Mouse (Mus musculus) heart, embryonic 16.5 days (tissue): ENCODE results near the gene Rac3. TPM values are rescaled to one million over a fixed set of nuclear protein-coding genes. Genes with fewer than 3 reads are reported as not detected.

Source experiments
- ATAC-seq: fragments of 200-750 bp; cut with Nextera tagmentation; replicated peaks from 2 replicates; pipeline ENCODE4 v1.8.0; 2017; ENCODE audit warnings: moderate number of reproducible peaks; ENCODE audit not compliant: insufficient read depth, low FRiP score; ENCODE audit errors: extremely low read depth
- H3K27ac ChIP-seq: fragments of 300-500 bp; sonication (generic); 2 replicates; pipeline ENCODE4 v1.5.1; 2014; ENCODE audit warnings: mild to moderate bottlenecking, low read length, control low read depth, moderate library complexity
- H3K27me3 ChIP-seq: fragments of 300-500 bp; sonication (generic); 2 replicates; pipeline ENCODE4 v1.6.1; 2014; ENCODE audit warnings: low read length, mixed read lengths; ENCODE audit not compliant: control insufficient read depth, insufficient read depth
- H3K36me3 ChIP-seq: fragments of 300-500 bp; sonication (generic); 2 replicates; pipeline ENCODE4 v1.6.1; 2014; ENCODE audit not compliant: control insufficient read depth, insufficient read depth
- H3K4me1 ChIP-seq: fragments of 300-500 bp; sonication (generic); 2 replicates; pipeline ENCODE4 v1.6.1; 2014; ENCODE audit warnings: low read length, mixed read lengths; ENCODE audit not compliant: control insufficient read depth, insufficient read depth
- H3K4me2 ChIP-seq: fragments of 300-500 bp; sonication (generic); 2 replicates; pipeline ENCODE4 v1.6.1; 2014; ENCODE audit warnings: low read depth, mild to moderate bottlenecking, control low read depth, low read length
- H3K4me3 ChIP-seq: fragments of 300-500 bp; sonication (generic); 2 replicates; pipeline ENCODE4 v1.5.1; 2014; ENCODE audit warnings: mild to moderate bottlenecking, control low read depth, low read length
- H3K9ac ChIP-seq: fragments of 300-500 bp; sonication (generic); 2 replicates; pipeline ENCODE4 v1.6.1; 2014; ENCODE audit warnings: low read length, control low read depth
- H3K9me3 ChIP-seq: fragments of 300-500 bp; sonication (generic); replicated peaks from 2 replicates; pipeline ENCODE4 v1.6.1; 2016; ENCODE audit warnings: low read length; ENCODE audit not compliant: control insufficient read depth
- WGBS: fragments of 180-500 bp; shearing (Covaris S2); extraction: QIAGEN DNeasy Blood & Tissue Kit; methylation state at CpG from one replicate; pipeline ENCODE4 v1.1.7; 2014; 5-methylcytosine and 5-hydroxymethylcytosine counted together
- polyA plus RNA-seq: library from polyadenylated mRNA; unstranded; fragments of >200 nt; fragmentation: Nextera tagmentation; extraction: Ambion mirVana; gene quantifications from 2 replicates; pipeline ENCODE4 v1.2.1, GENCODE M21; 2015

The Rac3 gene
- polyA plus RNA-seq, 1 experiment from 2014 or later = 8.7 TPM

- Histone ChIP-seq H3K36me3 (peaks cover 23% of the 10 kb centered on the region), H3K27me3 (no peaks in the 10 kb centered on the region), H3K4me3 (no peak overlapping the region), H3K9me3 (no peaks in the 10 kb centered on the region), H3K4me1 (peaks cover 5% of the 10 kb centered on the region; the same call in 1 of the 2 replicates), H3K4me2 (no peak overlapping the region), H3K9ac (no peak overlapping the region), H3K27ac (no peak overlapping the region)
- ATAC-seq = no peak
- WGBS = 83% methylated on average over 2 of the region's 2 CpGs
These were observed 37.2 kb upstream of the Rac3 start for GRCm38 (mm10) chr11:120684086-120684485.

- Histone ChIP-seq H3K9me3 (no peaks in the 10 kb centered on the region), H3K36me3 (peaks cover 26% of the 10 kb centered on the region), H3K4me2 (no peak overlapping the region), H3K9ac (no peak overlapping the region), H3K4me3 (no peak overlapping the region), H3K27ac (no peak overlapping the region), H3K27me3 (no peaks in the 10 kb centered on the region), H3K4me1 (peaks cover 5% of the 10 kb centered on the region; the same call in 1 of the 2 replicates)
- 69% methylated on average over 2 of the region's 2 CpGs for WGBS
- ATAC-seq = no peak
These were observed 36.6 kb upstream of the Rac3 start for GRCm38 (mm10) chr11:120684660-120685059.

- H3K27ac ChIP-seq = peak overlapping the region; percentile 45
- H3K9me3 ChIP-seq = no peaks in the 10 kb centered on the region
- H3K4me1 ChIP-seq = peaks cover 6% of the 10 kb centered on the region
- no peak overlapping the region for H3K4me2 ChIP-seq
- ATAC-seq = no peak
- H3K9ac ChIP-seq = no peak overlapping the region
- 81% methylated on average over 20 of the region's 20 CpGs for WGBS
- peaks cover 23% of the 10 kb centered on the region for H3K36me3 ChIP-seq
- H3K4me3 ChIP-seq = no peak overlapping the region
- no peaks in the 10 kb centered on the region for H3K27me3 ChIP-seq
These were observed 34.5 kb upstream of the Rac3 start for GRCm38 (mm10) chr11:120686650-120687272.

- Histone ChIP-seq H3K27me3 (no peaks in the 10 kb centered on the region), H3K4me2 (no peak overlapping the region), H3K4me3 (no peak overlapping the region), H3K36me3 (peaks cover 23% of the 10 kb centered on the region), H3K9me3 (no peaks in the 10 kb centered on the region), H3K9ac (no peak overlapping the region), H3K27ac (no peak overlapping the region), H3K4me1 (peaks cover 17% of the 10 kb centered on the region)
- 77% methylated on average over 3 of the region's 3 CpGs for WGBS
- no peak for ATAC-seq
These were observed 31.9 kb upstream of the Rac3 start for GRCm38 (mm10) chr11:120689365-120689764.

GRCm38 (mm10) chr11:120692471-120693011 lies 28.7 kb upstream of the Rac3 start:
- H3K36me3 ChIP-seq = peaks cover 11% of the 10 kb centered on the region
- H3K9ac ChIP-seq = no peak overlapping the region
- no peak overlapping the region for H3K4me2 ChIP-seq
- peak; percentile 49; the same call in 1 of the 2 replicates for ATAC-seq
- WGBS = 62% methylated on average over 4 of the region's 4 CpGs
- peak overlapping the region; percentile 53 for H3K27ac ChIP-seq
- H3K4me3 ChIP-seq = no peak overlapping the region
- no peaks in the 10 kb centered on the region for H3K9me3 ChIP-seq
- no peaks in the 10 kb centered on the region for H3K27me3 ChIP-seq
- peaks cover 26% of the 10 kb centered on the region for H3K4me1 ChIP-seq

- WGBS = 84% methylated on average over 3 of the region's 3 CpGs
- Histone ChIP-seq H3K9ac (no peak overlapping the region), H3K4me3 (no peak overlapping the region), H3K4me2 (no peak overlapping the region), H3K36me3 (peaks cover 11% of the 10 kb centered on the region), H3K27ac (no peak overlapping the region), H3K9me3 (no peaks in the 10 kb centered on the region), H3K27me3 (no peaks in the 10 kb centered on the region), H3K4me1 (peaks cover 32% of the 10 kb centered on the region)
- no peak for ATAC-seq
These were observed 27.8 kb upstream of the Rac3 start for GRCm38 (mm10) chr11:120693461-120693860.

- peak overlapping the region; percentile 25; the same call in 1 of the 2 replicates for H3K9ac ChIP-seq
These were observed 26.1 kb upstream of the Rac3 start for GRCm38 (mm10) chr11:120695184-120695583.

GRCm38 (mm10) chr11:120695641-120696040 lies 25.6 kb upstream of the Rac3 start:
- Histone ChIP-seq H3K9ac (peak overlapping the region; percentile 25; the same call in 1 of the 2 replicates), H3K4me3 (no peak overlapping the region), H3K27me3 (no peaks in the 10 kb centered on the region), H3K9me3 (no peaks in the 10 kb centered on the region), H3K4me1 (peaks cover 33% of the 10 kb centered on the region), H3K27ac (no peak overlapping the region), H3K36me3 (0 out of 2 replicates have a peak, but pooled peaks cover 1% of the 10 kb centered on the region), H3K4me2 (no peak overlapping the region)
- WGBS = 52% methylated on average over 12 of the region's 12 CpGs
- no peak for ATAC-seq

More at GRCm38 (mm10) chr11:120695184-120695583, 26.1 kb upstream of the Rac3 start:
- Histone ChIP-seq H3K27me3 (no peaks in the 10 kb centered on the region), H3K9me3 (no peaks in the 10 kb centered on the region), H3K27ac (no peak overlapping the region), H3K36me3 (peaks cover 4% of the 10 kb centered on the region; the same call in 1 of the 2 replicates), H3K4me1 (peaks cover 33% of the 10 kb centered on the region), H3K4me3 (no peak overlapping the region), H3K4me2 (no peak overlapping the region)
- ATAC-seq = peak; percentile 46; the same call in 1 of the 2 replicates
- 30% methylated on average over 4 of the region's 4 CpGs for WGBS

GRCm38 (mm10) chr11:120696568-120696967 lies 24.7 kb upstream of the Rac3 start:
- Histone ChIP-seq H3K4me3 (no peak overlapping the region), H3K9ac (no peak overlapping the region), H3K4me1 (peaks cover 33% of the 10 kb centered on the region), H3K27me3 (no peaks in the 10 kb centered on the region), H3K36me3 (no peaks in the 10 kb centered on the region), H3K4me2 (no peak overlapping the region), H3K27ac (no peak overlapping the region), H3K9me3 (no peaks in the 10 kb centered on the region)
- no peak for ATAC-seq
- WGBS = 86% methylated on average over 6 of the region's 6 CpGs
